Mouse (Mus musculus) frontal cortex, postnatal 25 days (tissue): ENCODE measurements around the gene Btbd7.

ENCODE experiments used
- DNase-seq, 2 experiments: peaks; one replicate each; pipeline ENCODE4 v3.0.0; 2022; ENCODE audit warnings: low spot score in 2 of 2

Gene Btbd7

DNA sequence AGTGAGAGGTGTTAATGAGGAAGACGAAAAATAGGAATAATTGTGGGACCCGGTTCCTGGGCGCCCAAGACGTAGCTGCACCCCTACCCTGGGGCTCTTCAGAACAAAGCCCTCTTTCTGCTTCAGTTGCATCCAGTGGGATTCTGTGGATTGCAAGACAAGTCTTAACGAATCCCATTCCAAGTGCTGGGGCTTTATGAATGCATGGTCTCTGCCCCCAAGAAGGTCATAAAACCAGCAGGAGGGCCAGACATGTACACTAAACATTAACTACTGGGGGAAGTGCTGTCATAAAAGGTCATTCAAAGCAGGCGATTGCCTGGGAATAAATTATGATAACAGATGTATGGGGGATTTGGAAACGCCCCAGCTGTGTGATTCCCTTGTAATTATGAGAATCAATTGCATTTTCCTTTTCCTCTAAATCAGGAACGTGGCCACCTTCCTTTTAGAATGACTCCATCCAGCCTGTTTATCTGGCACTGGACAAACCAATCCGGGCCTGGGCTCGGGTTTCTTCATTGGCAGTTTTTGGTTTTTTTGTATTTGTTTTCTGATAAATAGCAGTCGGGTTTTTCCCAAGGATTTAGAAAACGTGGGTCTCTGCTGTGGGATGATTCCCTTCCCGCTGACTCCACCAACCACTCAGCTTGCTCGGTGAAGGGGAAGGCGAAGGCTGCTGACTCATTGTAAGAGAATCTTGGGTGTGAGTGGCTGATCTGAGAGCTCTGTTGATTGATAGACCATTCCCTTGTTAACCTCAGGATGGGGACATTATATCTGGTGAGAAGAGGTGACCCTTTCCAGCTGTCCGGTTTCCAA, 147.3 kb downstream of the Btbd7 start:
- DNase-seq = no peak
